Mouse (Mus musculus) urinary bladder, adult 18-20 months (tissue): Measurements from ENCODE around the gene Nup107.
A peak's percentile ranks its signal among the peaks of the same experiment; 100 is the strongest.
"Not testable (repeated sequence)": the region's sequence is repeated elsewhere in the genome, so short reads cannot be mapped to it uniquely, and the experiment has no call there.

ENCODE experiments used
- DNase-seq, 2 experiments: peaks; one replicate each; pipeline ENCODE4 v3.0.0; 2022; ENCODE audit warnings: low spot score in 2 of 2, mixed read lengths in 2 of 2

The Nup107 gene

GRCm38 (mm10) chr10:117736573-117736972 lies 55.9 kb downstream of the Nup107 start:
- DNase-seq = no peak

DNA sequence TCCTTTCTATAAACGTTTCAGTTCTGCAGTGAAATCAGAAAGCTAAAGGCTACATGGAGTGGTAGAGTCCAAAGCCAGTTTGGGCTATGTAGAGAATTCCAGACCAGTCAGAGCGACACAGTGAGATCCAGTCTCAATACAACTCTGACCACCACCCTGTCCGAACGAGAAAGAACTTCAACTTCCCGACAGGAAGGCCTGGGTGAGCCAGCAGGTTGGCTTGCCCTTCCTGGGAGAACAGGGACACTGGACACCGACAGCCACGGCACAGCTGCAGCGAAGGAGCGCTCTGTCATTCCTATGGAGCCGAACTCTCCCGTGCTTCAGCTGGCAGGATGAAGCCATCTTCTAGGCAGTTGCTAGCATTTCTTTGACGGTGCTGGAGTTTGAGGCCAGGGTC lies 57.1 kb downstream of the Nup107 start:
- DNase-seq = not testable (repeated sequence)

GRCm38 (mm10) chr10:117734104-117734852 lies 58.2 kb downstream of the Nup107 start:
- DNase-seq = not testable (repeated sequence)

- DNase-seq = not testable (repeated sequence)
These were observed 58.9 kb downstream of the Nup107 start for GRCm38 (mm10) chr10:117733626-117734025.

DNA sequence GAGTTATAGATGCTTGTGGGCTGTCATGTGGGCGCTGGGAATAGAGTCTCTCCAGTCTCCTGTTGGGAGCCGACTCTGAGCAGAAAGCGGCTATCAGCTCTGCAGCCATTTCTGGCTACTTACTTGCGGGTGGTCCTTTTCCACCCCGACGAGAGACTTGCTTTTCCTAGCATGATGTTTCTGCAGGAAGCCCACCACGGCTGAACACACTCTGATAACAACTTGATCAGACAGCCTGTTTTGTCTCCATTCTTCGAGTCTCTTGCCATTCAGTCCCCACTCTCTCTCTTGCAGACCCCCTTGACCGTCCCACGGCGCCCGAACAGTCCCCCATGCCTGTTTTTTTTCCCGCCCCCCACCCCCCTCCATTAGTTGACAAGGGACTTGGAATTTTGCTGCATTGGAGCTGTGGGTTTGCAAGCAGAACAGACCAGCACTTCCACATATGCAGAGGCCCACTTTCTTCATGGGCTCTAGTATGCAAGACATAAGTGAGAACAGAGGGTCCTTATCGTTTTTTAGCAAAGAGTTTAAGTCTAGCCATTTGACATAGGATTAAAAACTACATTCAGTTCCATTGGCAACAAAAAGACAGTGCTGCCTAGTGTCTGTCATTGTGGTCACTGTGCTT lies 59.4 kb downstream of the Nup107 start:
- no peak for DNase-seq

DNA sequence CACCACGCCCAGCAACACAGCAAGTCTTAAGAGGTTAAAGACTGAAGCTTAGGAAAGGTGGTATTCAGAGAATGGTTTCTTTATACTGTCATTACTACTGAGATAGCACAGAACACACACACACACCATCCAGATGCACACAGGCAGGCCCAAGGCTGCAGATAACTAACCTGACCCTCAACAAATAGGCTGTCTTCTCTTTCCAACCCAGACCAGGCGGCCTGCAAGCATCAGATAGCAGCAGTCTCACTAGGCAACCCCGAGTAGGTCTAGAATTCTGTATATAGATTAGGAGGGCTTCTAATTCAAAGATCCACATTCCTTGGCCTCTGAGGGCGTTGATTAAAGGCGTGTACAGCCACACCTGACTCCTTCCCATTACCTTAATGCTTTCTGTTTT lies 60.3 kb downstream of the Nup107 start:
- no peak for DNase-seq

GRCm38 (mm10) chr10:117731244-117732101 lies 61.0 kb downstream of the Nup107 start:
- DNase-seq = peak in 1 of 2 experiments; percentile 52

GRCm38 (mm10) chr10:117730637-117731203 lies 61.8 kb downstream of the Nup107 start:
- DNase-seq = no peak

GRCm38 (mm10) chr10:117730140-117730539 lies 62.4 kb downstream of the Nup107 start:
- DNase-seq = no peak

DNA sequence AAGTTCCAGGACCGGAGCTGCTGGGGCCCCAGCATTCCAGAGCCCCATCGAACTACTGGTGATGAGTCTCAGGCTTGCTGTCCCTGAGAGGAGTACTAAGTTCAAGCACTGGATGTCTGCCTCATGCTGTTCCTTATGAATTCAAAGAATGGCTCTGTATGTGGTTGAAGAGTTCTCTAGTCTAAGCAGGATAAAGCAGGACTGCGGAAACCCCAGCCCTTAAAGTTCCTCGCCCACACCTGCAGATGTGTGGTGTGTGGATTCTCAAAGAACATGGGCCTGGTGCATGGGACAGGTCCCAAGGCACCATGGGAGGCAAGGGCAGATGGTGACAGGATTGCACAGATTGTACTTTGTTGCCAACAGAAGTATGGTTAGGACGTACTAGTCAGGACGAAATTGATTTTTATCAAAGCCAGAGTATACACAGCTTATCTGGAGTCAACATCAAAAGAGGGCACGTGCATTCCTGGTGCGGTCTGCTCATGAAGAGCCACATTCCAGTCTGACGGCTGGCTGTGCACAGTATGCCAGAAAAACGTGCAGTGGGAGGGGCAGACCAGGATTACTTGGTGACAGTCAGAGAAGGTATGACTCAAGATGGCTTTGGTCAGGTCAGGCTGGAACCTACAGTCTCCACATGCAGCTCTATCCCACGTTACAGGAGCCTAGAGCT lies 63.2 kb downstream of the Nup107 start:
- DNase-seq = peak in 1 of 2 experiments; percentile 64

DNA sequence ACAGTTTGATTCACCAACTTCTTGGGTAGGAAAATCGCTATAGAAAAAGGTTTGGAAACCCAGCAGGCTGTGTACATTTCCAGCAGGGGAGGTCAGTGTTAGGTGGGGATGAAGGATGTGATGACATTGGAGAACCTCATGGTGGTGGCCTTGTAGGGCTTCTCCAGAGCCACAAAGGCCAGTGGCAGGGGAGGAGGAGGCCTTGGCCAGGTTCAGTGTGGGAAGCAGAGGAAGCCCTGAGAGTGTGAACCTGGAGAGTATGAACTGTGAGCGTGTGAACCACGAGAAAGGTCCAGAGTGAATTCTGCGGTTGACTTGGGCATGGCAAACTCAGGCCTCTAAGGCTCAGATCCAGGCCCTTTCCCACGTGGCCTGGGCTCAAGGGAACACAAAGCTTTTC lies 63.9 kb downstream of the Nup107 start:
- no peak for DNase-seq

DNA sequence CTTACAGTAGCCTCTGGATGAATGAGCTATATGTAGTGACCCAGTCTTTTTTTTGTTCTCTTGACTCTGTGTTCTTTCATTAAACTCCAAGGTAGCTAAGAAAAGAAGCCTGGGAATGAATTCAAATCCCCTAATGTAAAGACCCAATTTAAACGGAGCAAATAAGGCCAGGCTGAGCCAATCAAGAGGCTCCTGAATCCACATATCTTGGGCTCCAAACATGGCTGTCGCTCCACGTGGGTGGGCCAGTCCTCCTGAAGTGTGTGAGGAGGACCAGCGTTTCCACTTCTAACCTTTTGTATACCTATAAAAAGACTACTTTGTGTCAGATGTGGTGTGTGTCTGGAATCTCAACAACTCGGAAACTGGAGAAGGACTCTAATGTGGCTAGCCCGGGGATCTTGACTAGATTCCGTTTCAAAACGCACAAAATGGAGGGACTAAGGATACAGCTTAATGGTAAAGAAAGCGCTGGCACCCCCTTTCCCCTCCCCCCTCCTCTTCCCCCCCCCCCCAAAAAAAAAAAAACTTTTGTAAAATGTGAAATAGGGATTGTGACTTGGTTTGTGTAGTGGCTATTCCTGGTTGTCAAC lies 64.9 kb downstream of the Nup107 start:
- no peak for DNase-seq

DNA sequence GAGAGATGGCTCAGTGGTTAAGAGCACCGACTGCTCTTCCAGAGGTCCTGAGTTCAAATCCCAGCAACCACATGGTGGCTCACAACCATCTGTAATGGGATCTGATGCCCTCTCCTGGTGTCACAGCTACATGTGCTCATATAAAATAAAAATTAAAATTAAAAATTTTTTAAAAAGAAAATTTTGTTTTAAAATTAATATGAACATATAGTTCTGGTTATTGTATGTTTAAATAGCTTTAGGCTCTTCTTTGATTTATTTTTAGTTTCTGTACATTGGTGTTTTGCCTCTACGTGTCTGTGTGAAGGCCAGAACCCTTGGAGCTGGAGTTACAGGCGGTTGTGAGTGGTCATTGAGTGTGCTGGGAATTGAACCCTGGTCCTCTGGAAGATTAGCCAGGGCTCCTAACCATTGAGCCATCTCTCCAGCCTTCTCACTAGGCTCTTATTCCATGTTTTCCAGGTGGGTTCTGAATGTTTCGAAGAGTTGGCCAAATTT lies 65.6 kb downstream of the Nup107 start:
- no peak for DNase-seq

GRCm38 (mm10) chr10:117726350-117726749 lies 66.2 kb downstream of the Nup107 start:
- DNase-seq = no peak

DNA sequence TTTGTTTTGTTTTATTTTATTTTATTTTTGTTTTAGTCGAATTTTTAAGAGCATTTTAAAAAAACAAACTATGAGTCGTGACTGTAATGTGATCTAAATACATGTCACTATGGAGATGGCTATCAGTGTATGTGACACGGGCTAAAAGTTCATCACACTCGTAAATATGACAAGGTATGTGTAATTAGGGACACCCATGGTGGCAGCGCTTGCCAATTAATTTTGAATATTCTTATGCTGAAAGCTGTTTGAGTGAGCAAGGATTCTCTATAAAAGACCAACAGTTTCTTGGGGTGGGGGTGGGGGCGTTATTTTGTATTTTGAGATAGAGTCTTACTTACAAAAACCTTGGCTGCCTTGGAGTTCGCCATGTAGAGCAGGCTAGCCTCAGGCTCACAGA lies 66.8 kb downstream of the Nup107 start:
- DNase-seq = no peak

DNA sequence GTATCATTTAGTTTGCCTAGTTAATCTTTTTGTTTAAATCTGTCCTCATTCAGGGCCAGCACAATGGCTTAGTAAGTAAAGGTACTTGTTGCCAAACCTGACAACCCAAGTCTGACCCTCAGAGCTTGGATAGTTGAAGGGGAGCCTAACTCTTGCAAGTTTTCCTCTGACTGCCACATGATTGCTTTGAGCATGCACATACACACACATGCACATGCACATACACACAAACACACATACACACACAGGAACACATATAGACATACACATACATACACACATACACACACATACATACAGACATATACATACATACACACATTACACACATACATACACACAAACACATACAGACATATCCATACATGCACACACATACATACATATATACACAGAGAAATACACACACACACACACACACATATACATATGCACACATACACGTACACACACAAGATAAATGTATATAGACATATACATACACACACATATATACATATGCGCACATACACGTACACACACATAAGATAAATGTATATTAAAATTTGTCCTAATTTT lies 67.6 kb downstream of the Nup107 start:
- DNase-seq = no peak

GRCm38 (mm10) chr10:117724136-117724718 lies 68.3 kb downstream of the Nup107 start:
- no peak for DNase-seq

DNA sequence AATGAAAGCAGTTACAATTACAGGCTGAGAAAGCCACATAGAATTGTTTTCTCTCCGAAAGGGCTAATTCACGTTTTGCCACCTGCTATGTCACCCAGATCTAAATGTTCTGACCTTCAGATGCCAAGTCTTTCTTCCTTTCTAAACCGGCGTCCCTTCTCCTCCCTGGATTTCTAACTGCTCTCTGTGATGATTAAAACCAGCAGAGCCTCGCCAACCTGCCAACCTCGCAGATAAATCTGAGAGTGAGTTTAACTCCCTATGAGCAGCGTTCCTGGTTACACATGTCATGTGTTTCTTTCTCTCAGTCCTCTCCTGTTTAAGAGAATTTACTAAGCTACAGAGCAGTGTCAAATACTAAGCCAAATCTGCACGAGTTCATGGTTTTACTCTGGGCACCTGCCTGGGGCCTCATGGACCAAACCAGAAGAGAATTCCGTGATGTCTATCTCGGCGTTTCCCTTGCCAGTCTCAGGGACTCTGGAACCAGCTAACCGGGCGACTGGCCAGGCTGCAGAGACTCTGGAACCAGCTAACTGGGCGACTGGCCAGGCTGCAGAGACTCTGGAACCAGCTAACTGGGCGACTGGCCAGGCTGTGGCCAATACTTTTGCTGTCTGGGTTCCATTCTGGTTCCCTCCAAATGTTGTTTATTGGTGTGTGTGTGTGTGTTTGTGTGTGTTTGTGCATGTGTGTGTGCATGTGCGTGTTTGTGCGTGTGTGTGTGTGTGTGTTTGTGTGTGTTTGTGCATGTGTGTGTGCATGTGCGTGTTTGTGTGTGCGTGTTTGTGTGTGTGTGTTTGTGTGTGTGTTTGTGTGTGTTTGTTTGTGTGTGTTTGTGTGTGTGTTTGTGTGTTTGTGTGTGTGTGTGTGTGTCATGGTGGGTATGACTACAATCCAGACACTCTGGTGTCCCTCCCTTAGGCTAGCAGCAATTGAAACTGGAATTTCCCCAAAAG lies 74.1 kb downstream of the Nup107 start:
- DNase-seq = no peak

DNA sequence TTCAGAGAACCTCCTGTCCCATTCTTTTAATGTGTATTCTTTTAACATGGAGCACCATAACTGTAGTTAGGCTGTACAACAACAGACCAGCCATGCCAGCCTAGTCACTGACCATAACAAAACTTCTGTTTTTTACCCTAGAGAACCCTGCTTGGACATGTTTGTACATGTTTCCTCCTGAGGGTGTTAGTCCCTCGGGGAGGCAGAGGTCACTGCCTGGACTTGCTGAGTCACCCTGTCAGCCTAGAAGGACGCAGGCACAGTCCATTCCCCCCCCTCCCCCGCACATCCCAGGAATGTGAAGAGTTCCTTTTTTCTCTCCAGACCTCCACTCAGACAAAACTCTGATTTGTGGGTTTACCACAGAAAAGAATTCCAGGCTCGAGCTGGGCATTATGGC lies 74.9 kb downstream of the Nup107 start:
- peak in 1 of 2 experiments; percentile 59 for DNase-seq
